Mouse (Mus musculus): ENCODE results near the gene Iqgap2. TPM values are rescaled to one million over a fixed set of nuclear protein-coding genes. Genes with fewer than 3 reads are reported as not detected.

The Iqgap2 gene
- total and polyA plus RNA-seq, 2 experiments from 2014 or later = 2.0 to 5.4 TPM

- Histone ChIP-seq H3K27me3 (ENCODE audit: insufficient read depth, low read length) (no peaks in the 10 kb centered on the region), H3K4me1 (ENCODE audit: insufficient read depth, low read length) (no peaks in the 10 kb centered on the region), H3K9ac (replicated peaks; ENCODE audit: low read length, poor library complexity, severe bottlenecking) (no peak overlapping the region), H3K36me3 (ENCODE audit: insufficient read depth, low read length) (no peaks in the 10 kb centered on the region), H3K9me3 (ENCODE audit: low read length) (no peaks in the 10 kb centered on the region), H3K4me3 (ENCODE audit: low read depth, low read length) (no peak overlapping the region), H3K27ac (ENCODE audit: low read depth, low read length) (no peak overlapping the region), H3K4me2 (ENCODE audit: low read depth, low read length, poor library complexity, severe bottlenecking) (no peak overlapping the region)
- WGBS = 51% methylated on average over 5 of the region's 5 CpGs
- no peak for ATAC-seq (ENCODE audit: low FRiP score)
- DNase-seq (ENCODE audit: low spot score) = no peak
- no peak for TF ChIP-seq CTCF (IDR thresholded peaks at IDR 0.05)
These were observed 252.8 kb downstream of the Iqgap2 start for GRCm38 (mm10) chr13:95638894-95639293.

GRCm38 (mm10) chr13:95637737-95638136 lies 254.0 kb downstream of the Iqgap2 start:
- Histone ChIP-seq H3K9ac (replicated peaks; ENCODE audit: low read length, poor library complexity, severe bottlenecking) (no peak overlapping the region), H3K27me3 (ENCODE audit: insufficient read depth, low read length) (no peaks in the 10 kb centered on the region), H3K9me3 (ENCODE audit: low read length) (no peaks in the 10 kb centered on the region), H3K4me2 (ENCODE audit: low read depth, low read length, poor library complexity, severe bottlenecking) (no peak overlapping the region), H3K4me1 (ENCODE audit: insufficient read depth, low read length) (no peaks in the 10 kb centered on the region), H3K4me3 (ENCODE audit: low read depth, low read length) (no peak overlapping the region), H3K27ac (ENCODE audit: low read depth, low read length) (no peak overlapping the region), H3K36me3 (ENCODE audit: insufficient read depth, low read length) (no peaks in the 10 kb centered on the region)
- 71% methylated on average over 10 of the region's 10 CpGs for WGBS
- TF ChIP-seq CTCF (IDR thresholded peaks at IDR 0.05) = no peak
- ATAC-seq (ENCODE audit: low FRiP score) (no peak), DNase-seq (ENCODE audit: low spot score) (no peak)

- H3K36me3 ChIP-seq (ENCODE audit: insufficient read depth, low read length) = no peaks in the 10 kb centered on the region
- H3K27me3 ChIP-seq (ENCODE audit: insufficient read depth, low read length) = no peaks in the 10 kb centered on the region
- no peak overlapping the region for H3K27ac ChIP-seq (ENCODE audit: low read depth, low read length)
- 94% methylated on average over 12 of the region's 12 CpGs for WGBS
- no peak for TF ChIP-seq CTCF (IDR thresholded peaks at IDR 0.05)
- no peaks in the 10 kb centered on the region for H3K4me1 ChIP-seq (ENCODE audit: insufficient read depth, low read length)
- H3K4me2 ChIP-seq (ENCODE audit: low read depth, low read length, poor library complexity, severe bottlenecking) = no peak overlapping the region
- DNase-seq (ENCODE audit: low spot score) (no peak), ATAC-seq (ENCODE audit: low FRiP score) (no peak)
- H3K4me3 ChIP-seq (ENCODE audit: low read depth, low read length) = no peak overlapping the region
- no peak overlapping the region for H3K9ac ChIP-seq (replicated peaks; ENCODE audit: low read length, poor library complexity, severe bottlenecking)
- no peaks in the 10 kb centered on the region for H3K9me3 ChIP-seq (ENCODE audit: low read length)
These were observed 256.4 kb downstream of the Iqgap2 start for GRCm38 (mm10) chr13:95635301-95635700.

- H3K4me3 ChIP-seq (ENCODE audit: low read depth, low read length) = no peak overlapping the region
- ATAC-seq (ENCODE audit: low FRiP score) = no peak
These were observed 257.3 kb downstream of the Iqgap2 start for GRCm38 (mm10) chr13:95634451-95634850.

GRCm38 (mm10) chr13:95633384-95633783 lies 258.3 kb downstream of the Iqgap2 start:
- no peak for DNase-seq (ENCODE audit: low spot score)
- Histone ChIP-seq H3K27me3 (ENCODE audit: insufficient read depth, low read length) (no peaks in the 10 kb centered on the region), H3K27ac (ENCODE audit: low read depth, low read length) (no peak overlapping the region), H3K9ac (replicated peaks; ENCODE audit: low read length, poor library complexity, severe bottlenecking) (no peak overlapping the region), H3K36me3 (ENCODE audit: insufficient read depth, low read length) (no peaks in the 10 kb centered on the region), H3K9me3 (ENCODE audit: low read length) (no peaks in the 10 kb centered on the region), H3K4me3 (ENCODE audit: low read depth, low read length) (no peak overlapping the region), H3K4me2 (ENCODE audit: low read depth, low read length, poor library complexity, severe bottlenecking) (no peak overlapping the region), H3K4me1 (ENCODE audit: insufficient read depth, low read length) (no peaks in the 10 kb centered on the region)
- ATAC-seq (ENCODE audit: low FRiP score) = no peak
- TF ChIP-seq CTCF (IDR thresholded peaks at IDR 0.05) = no peak
- WGBS = 86% methylated on average over 2 of the region's 2 CpGs

More at GRCm38 (mm10) chr13:95634451-95634850, 257.3 kb downstream of the Iqgap2 start:
- no peak overlapping the region for H3K9ac ChIP-seq (replicated peaks; ENCODE audit: low read length, poor library complexity, severe bottlenecking)
- no peaks in the 10 kb centered on the region for H3K9me3 ChIP-seq (ENCODE audit: low read length)
- no peak for DNase-seq (ENCODE audit: low spot score)
- H3K27ac ChIP-seq (ENCODE audit: low read depth, low read length) = no peak overlapping the region
- H3K36me3 ChIP-seq (ENCODE audit: insufficient read depth, low read length) = no peaks in the 10 kb centered on the region
- WGBS = 60% methylated on average over 2 of the region's 2 CpGs
- H3K4me2 ChIP-seq (ENCODE audit: low read depth, low read length, poor library complexity, severe bottlenecking) = no peak overlapping the region
- no peaks in the 10 kb centered on the region for H3K27me3 ChIP-seq (ENCODE audit: insufficient read depth, low read length)
- no peak for TF ChIP-seq CTCF (IDR thresholded peaks at IDR 0.05)
- H3K4me1 ChIP-seq (ENCODE audit: insufficient read depth, low read length) = no peaks in the 10 kb centered on the region

GRCm38 (mm10) chr13:95632144-95632543 lies 259.6 kb downstream of the Iqgap2 start:
- Histone ChIP-seq H3K9ac (replicated peaks; ENCODE audit: low read length, poor library complexity, severe bottlenecking) (no peak overlapping the region), H3K4me3 (ENCODE audit: low read depth, low read length) (no peak overlapping the region), H3K4me1 (ENCODE audit: insufficient read depth, low read length) (no peaks in the 10 kb centered on the region), H3K27me3 (ENCODE audit: insufficient read depth, low read length) (no peaks in the 10 kb centered on the region), H3K27ac (ENCODE audit: low read depth, low read length) (no peak overlapping the region), H3K4me2 (ENCODE audit: low read depth, low read length, poor library complexity, severe bottlenecking) (no peak overlapping the region), H3K9me3 (ENCODE audit: low read length) (no peaks in the 10 kb centered on the region), H3K36me3 (ENCODE audit: insufficient read depth, low read length) (no peaks in the 10 kb centered on the region)
- TF ChIP-seq CTCF (IDR thresholded peaks at IDR 0.05) = no peak
- DNase-seq (ENCODE audit: low spot score) = no peak
- ATAC-seq (ENCODE audit: low FRiP score) = no peak
- WGBS = 90% methylated on average over 6 of the region's 6 CpGs
